Mouse (Mus musculus) frontal cortex, postnatal 14 days (tissue): ENCODE results near the gene Slc9a3r1.
A peak's percentile ranks its signal among the peaks of the same experiment; 100 is the strongest.

Experiments
- DNase-seq, 2 experiments: peaks; one replicate each; pipeline ENCODE4 v3.0.0; 2022; ENCODE audit warnings: low spot score in 2 of 2

Slc9a3r1 gene

GRCm38 (mm10) chr11:115162205-115162601 is 938 bp upstream of the Slc9a3r1 start:
- DNase-seq = no peak

- DNase-seq = no peak
These were observed 518 bp downstream of the Slc9a3r1 start for GRCm38 (mm10) chr11:115163568-115164150.

- no peak for DNase-seq
These were observed 1.3 kb downstream of the Slc9a3r1 start for GRCm38 (mm10) chr11:115164341-115164975.

GRCm38 (mm10) chr11:115164976-115165374 is 1.8 kb downstream of the Slc9a3r1 start:
- DNase-seq = no peak

GRCm38 (mm10) chr11:115166776-115167175 is 3.6 kb downstream of the Slc9a3r1 start:
- DNase-seq = no peak

GRCm38 (mm10) chr11:115167631-115168249 is 4.6 kb downstream of the Slc9a3r1 start:
- no peak for DNase-seq

- DNase-seq = no peak
These were observed 6.3 kb downstream of the Slc9a3r1 start for GRCm38 (mm10) chr11:115169430-115169829.

- DNase-seq = no peak
These were observed 8.0 kb downstream of the Slc9a3r1 start for GRCm38 (mm10) chr11:115171125-115171524.

GRCm38 (mm10) chr11:115172825-115173287 is 9.7 kb downstream of the Slc9a3r1 start:
- no peak for DNase-seq

- no peak for DNase-seq
These were observed 10.6 kb downstream of the Slc9a3r1 start for GRCm38 (mm10) chr11:115173549-115174339.

- DNase-seq = no peak
These were observed 13.5 kb downstream of the Slc9a3r1 start for GRCm38 (mm10) chr11:115176399-115177190.

- no peak for DNase-seq
These were observed 14.5 kb downstream of the Slc9a3r1 start for GRCm38 (mm10) chr11:115177559-115178195.

GRCm38 (mm10) chr11:115178766-115179165 is 15.6 kb downstream of the Slc9a3r1 start:
- no peak for DNase-seq

GRCm38 (mm10) chr11:115179191-115179590 is 16.1 kb downstream of the Slc9a3r1 start:
- no peak for DNase-seq

GRCm38 (mm10) chr11:115179881-115180280 is 16.7 kb downstream of the Slc9a3r1 start:
- DNase-seq = no peak

- DNase-seq = peak in 1 of 2 experiments; percentile 74
These were observed 18.9 kb downstream of the Slc9a3r1 start for GRCm38 (mm10) chr11:115181913-115182638.

- DNase-seq = no peak
These were observed 21.8 kb downstream of the Slc9a3r1 start for GRCm38 (mm10) chr11:115184973-115185372.

- DNase-seq = peak; percentile 97 to 99
These were observed 24.1 kb downstream of the Slc9a3r1 start, which contains the start of gene Tmem104 for GRCm38 (mm10) chr11:115187224-115187639. TSS of gene Tmem104 (plus strand) at chr11:115187487.

GRCm38 (mm10) chr11:115187693-115188092 is 24.6 kb downstream of the Slc9a3r1 start, which contains the start of gene Nat9:
TSS of gene Nat9 (minus strand) at chr11:115187859.
- no peak for DNase-seq
